Mouse (Mus musculus): Measurements from ENCODE around the gene Prkaca.
"Not testable (repeated sequence)": the region's sequence is repeated elsewhere in the genome, so short reads cannot be mapped to it uniquely, and the experiment has no call there.

Gene Prkaca

DNA sequence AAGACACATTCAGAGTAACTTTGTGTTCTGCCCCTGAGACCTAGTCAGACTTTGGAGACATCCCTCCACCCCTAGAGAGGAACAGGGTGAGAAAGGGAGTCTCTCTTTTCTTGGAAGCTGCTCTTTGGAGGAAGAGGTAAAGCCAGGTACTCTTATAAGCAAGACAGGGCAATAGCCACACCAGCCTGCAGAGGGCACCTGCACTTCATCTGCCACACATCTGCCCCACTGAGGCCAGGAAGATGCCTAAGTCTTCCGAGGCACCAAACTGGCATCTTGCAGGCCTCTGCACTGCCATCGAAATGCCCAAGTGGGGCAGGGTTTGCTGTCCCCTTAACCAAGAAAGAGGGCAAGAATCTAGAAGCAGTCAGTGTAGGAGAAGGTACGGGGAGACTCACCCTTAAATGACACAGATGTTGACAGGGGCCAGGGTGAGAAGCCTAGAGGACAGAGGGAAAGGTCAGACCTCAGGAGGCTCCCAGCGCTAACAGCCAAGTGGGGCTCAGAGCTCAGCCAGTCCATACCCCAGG is 3.4 kb downstream of the Prkaca start:
- no peak for DNase-seq

- no peak for DNase-seq
Measured at GRCm38 (mm10) chr8:83976779-83977350, 4.1 kb downstream of the Prkaca start.

GRCm38 (mm10) chr8:83977646-83978045 is 4.9 kb downstream of the Prkaca start:
- DNase-seq, result peak; percentile 47

DNA sequence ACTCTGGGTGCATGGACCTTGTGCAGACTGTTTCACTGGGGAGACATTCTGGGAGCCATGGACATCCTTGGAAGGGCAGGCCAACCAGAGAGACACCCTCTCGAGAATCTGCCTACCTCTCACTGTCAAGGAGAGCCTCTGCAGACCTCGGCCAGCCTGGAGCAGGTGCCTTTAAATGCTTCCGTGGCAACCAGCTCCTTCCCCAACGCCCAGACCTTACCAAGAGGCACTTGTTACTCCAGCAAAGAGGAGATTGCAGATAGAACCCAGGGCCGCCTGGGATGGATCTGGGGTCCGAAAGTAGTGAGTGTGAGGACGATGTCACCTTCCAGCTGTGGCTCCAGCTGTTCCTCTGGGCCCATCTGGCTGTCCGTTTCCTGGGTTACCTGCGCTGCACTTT is 5.4 kb downstream of the Prkaca start:
- no peak for DNase-seq

DNA sequence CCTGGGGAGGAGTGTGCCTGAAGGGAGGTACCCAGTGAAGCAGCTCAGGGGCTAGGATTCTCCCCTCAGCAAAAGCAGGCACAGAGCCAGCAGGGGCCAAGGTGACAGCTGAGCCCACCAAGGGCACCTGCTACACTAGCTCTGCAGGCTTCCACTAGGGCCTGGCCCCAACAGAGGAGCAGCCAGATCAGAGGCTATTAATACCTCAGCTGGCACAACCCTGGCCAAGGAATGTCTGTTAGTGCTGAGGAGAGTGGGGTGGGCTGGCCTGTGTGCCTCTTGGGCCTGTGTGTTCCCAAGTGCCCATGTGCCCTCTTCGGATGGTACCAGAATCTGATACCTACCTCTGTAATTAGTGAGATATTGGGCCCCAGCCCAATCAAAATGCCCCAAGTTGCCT is 7.5 kb downstream of the Prkaca start:
- no peak for DNase-seq

DNA sequence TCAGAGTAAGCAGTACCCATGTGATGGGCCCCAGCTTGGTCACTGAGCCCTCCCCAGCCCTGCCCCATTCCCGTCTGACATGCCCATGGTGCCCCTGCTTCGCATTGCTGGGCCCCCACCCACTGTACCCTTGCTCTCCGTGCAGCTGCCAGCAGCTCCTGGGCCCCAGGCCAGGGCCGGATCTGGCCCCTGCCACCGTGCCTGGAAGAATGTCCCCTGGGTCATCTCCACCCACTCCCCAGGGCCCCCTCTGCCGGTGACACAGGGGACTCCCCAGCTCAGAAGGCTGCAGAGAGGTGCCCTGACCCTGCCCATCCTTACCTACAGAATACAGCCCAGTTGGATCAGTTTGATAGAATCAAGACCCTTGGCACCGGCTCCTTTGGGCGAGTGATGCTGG is 8.1 kb downstream of the Prkaca start:
- DNase-seq, result no peak

- DNase-seq, result no peak
Measured at GRCm38 (mm10) chr8:83981533-83981932, 8.7 kb downstream of the Prkaca start.

GRCm38 (mm10) chr8:83982449-83982848 is 9.7 kb downstream of the Prkaca start:
- no peak for DNase-seq

DNA sequence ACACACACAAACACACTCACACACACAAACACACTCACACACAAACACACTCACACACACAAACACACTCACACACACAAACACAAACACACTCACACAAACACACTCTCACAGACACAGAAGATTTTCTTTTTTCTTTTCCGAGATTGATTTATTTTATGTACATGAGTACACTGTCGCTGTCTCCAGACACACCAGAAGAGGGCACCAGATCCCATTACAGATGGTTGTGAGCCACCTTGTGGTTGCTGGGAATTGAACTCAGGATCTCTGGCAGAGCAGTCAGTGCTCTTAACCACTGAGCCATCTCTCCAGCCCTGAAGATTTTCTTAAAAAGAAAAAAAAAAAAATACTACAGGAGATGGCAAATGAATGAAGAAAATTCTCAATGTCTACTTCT is 10.4 kb downstream of the Prkaca start:
- DNase-seq, result not testable (repeated sequence)

DNA sequence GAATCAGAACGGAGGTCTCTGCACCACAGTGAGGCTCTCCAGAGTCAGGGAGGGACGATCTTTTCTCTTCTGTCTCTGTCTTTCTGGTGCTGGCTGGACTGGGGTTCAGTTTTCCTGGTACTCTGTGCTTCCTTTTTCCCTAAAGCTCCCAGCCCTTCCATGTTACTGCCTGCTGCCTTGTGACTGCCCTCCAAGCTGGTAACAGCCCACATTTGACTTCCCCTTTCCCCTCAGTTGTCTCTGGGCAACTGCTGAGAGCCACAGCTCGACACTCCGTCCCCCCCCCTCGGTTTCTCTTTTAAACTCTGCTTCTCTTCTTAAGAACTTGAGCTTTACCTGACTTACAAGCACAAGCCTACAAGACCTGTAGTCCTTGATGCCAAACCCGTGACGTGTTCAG is 16.4 kb downstream of the Prkaca start:
- no peak for DNase-seq

DNA sequence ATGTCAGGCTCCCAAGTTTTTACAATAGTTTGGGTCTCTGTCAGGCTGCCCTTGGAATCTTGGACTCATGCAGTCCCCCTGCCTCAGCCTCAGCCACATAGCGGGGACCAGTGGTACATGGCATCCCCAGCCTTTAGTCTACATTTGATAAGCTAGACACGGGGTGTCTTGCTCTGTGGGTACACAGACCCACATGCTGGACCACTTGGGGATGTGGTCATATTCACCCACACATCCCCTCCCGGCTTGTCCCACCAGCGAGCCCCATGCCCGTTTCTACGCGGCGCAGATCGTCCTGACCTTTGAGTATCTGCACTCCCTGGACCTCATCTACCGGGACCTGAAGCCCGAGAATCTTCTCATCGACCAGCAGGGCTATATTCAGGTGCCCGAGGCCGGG is 17.4 kb downstream of the Prkaca start:
- DNase-seq, result no peak

GRCm38 (mm10) chr8:83992488-83992887 is 19.7 kb downstream of the Prkaca start:
- DNase-seq, result no peak

DNA sequence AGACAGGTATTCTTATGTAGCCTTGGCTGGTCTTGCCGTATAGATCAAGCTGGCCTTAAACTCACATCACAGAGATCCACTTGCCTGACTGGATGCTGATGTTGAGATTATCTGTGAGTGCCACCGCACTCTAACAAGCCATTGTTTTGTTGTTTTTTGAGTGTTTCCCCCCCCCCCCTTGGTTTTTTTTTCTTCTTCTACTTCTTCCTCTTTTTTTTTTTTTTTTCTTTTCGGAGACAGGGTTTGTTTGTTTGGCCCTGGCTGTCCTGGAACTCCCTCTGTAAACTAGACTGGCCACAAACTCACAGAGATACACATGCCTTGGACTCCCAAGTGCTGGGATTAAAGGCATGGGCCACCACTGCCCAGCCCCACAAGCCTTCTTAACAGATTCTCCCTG is 21.2 kb downstream of the Prkaca start:
- DNase-seq, result no peak

DNA sequence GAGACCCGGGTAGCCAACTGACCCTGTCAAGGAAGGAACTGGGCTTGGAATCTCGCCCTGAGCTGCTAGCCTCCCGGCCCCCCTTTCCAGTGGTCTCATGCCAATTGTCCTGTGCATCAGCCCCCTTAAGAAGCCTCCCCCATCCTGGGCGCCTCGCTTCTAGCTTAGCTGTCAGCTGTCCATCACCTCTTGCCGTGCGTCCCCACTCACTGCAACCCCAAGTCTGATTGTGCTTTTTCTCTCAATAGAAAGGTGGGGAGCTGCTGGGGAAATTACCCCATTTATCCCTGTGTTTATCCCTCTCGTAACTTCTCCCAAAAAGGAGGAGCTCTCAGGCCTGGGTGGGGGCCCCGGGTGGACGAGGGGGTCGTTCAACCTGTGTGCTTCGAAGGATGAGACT is 23.2 kb downstream of the Prkaca start:
- DNase-seq, result no peak

DNA sequence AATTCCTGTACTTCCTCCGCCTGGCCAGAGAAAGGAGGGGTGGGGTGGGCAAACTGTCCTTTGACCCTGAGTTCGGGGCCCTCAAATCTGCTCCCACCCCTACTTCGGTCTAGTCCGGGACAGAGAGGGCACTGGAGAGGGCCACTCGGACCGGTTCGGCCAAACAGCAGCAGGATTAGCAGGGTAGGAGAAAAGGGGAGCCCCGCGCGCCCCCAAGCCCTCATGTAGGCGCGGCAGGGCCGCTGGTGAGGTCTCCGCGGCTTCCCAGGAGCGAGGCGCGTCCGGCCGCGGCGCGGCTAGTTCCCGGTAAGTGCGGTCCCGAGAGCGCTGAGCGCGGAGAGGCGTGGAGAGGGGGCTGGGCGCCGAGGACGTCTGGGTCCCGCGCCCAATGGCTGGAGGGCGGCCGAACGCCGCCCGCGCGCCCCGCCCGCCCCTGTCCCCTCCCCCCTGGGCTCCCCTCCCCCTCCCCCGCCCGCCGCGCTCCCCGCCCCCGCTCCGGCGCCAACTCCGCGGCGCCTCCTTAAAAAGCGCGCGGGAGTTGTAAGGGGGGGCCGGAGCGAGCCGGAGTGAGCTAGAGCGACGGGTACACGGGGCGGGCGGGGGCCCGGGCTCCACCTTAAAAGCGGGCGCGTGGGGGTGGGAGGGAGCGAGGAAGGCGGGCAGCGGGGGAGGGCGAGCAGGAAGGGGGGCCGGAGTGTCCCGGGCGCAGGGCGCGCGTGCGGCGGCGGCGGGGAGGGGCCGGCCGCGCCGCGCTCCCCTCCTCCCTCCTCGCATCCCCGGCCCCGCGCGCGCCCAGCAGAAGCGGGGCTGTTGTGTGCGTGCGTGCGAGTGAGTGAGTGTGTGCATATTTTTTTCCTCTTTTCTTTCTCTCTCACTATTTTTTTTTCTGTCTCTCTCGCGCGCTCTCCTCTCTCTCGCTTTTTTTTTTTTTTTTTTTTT is 24.0 kb downstream of the Prkaca start:
- peak; percentile 88 for DNase-seq

- no peak for DNase-seq
Measured at GRCm38 (mm10) chr8:83997511-83998141, 24.8 kb downstream of the Prkaca start, which contains the start of gene Samd1. TSS of gene Samd1 (plus strand) at chr8:83997672.

DNA sequence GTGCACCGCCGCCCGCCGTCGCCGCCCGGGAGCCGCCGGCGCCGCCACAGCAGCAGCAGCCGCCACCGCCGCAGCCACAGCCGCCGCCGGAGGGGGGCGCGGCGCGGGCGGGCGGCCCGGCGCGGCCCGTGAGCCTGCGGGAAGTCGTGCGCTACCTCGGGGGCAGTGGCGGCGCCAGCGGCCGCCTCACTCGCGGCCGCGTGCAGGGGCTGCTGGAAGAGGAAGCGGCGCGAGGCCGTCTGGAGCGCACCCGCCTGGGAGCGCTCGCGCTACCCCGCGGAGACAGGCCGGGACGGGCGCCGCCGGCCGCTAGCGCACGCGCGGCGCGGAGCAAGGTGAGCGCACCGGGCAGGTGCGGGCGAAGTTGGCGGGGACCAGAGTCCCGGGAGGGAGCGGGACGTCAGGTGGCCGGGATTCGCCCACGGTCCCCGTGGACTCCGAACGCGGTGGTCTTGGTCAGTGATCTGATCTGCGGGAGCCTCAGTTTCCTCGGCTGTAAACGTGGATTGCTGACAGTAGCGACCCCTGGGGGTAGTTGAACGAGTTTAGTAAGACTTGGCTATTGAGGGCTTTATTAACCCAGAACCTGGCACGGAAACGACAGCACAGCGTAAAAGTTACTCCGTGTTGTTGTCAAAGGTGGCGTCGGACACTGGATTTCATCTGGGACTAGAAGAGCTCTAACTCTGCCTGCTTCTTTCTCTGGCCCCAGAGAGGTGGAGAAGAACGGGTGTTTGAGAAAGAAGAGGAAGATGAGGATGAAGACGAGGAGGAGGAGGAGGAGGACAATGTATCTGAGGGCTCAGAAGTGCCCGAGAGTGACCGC is 25.7 kb downstream of the Prkaca start:
- DNase-seq, result peak; percentile 64

- DNase-seq, result peak; percentile 36
Measured at GRCm38 (mm10) chr8:83999057-83999705, 26.4 kb downstream of the Prkaca start.

DNA sequence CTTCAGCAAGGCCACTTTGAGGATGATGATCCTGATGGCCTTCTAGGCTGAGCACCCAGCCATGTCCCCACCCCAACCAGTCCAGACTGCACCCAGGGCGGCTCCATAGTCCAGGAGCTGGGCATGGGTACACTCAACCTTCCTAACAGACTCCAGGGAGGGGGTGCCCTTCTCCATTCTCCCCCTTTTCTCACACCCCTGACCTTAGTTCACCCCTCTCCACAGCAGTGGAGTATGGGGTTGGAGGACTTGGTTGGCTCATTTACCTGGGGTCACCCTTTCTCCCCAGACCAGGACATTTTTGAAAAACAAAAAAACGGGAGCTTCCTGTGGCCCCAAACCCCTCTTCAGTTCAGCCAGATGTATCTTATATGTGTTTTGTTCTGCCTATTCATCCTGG is 27.0 kb downstream of the Prkaca start:
- DNase-seq, result no peak

DNA sequence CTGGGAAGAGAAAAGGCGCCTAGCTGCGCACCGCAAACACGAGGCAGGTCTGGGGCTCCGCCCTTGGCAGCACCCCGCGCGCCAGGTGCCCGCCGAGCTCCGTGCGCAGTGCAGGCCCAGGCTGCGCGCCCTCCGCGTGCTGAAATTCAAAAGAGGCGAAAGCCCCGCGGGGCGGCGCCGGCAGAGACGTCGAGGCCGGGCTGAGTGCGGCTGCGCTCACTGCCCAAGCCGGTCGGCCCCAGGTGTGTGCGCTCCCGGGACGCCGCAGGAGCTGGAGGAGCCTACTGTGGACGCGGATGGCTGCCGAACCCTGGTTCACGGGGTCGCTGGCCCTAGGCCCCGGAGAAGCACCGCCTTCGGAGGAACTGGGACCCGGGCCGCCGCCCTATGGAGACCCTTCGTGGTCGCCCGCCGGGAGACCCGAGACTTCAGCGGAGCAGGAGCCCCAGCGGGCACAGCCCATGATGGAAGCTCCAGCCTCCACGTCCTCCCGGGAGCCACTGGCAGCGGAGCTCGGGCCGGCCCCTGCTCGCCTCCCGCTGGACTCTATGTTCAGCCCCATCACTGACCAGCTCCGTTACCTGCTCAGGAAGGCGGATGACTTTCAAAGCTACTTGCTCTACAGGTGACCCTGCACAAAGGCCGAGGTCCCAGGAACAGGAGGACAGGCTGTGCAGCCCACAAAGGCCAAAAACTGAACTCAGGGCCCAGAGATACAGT is 28.6 kb downstream of the Prkaca start, which contains the start of gene 1700067K01Rik:
Gene 1700067K01Rik (plus strand): TSS at position 222 of the 720 bp plus-strand sequence.
- DNase-seq, result no peak

DNA sequence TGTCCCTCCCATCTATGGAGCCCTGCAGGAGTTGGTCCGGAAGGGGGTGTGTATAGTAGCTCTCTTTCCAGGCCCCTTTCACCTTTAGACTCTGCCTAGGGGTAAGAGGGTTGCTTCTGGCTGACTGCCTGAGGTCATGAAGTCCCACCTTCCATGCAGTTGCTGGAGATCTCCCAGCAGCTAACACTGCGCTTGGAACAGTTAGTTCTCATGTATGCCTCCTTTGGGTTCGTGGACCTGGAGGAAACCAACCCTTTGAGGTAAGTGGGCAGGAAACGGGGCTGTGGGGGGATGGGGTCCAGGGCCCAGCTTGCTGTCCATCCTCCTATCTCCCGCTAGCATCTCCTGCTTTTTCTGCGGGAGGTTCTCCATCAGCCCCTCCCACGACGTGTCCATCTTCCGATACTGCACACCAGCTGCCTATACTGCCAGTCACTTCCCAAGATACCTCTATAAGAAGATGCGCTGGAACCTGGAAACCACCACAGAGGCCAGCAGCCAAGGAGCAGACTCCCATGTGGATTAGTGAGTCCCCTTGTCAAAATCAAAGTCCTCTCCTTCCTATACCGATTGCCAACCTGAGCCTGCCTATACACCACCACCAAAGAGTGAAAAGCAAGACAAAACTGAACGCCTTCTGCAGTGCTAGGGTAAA is 30.3 kb downstream of the Prkaca start:
- DNase-seq, result peak; percentile 70
